Mouse (Mus musculus) common myeloid progenitor, adult 5-6 weeks (primary cell): ENCODE results near the gene Gldn. TPM values are rescaled to one million over a fixed set of nuclear protein-coding genes. Genes with fewer than 3 reads are reported as not detected.
A peak's percentile ranks its signal among the peaks of the same experiment; 100 is the strongest.

ENCODE experiments used
- ATAC-seq: replicated peaks from 2 replicates; pipeline ENCODE4 v1.8.0; 2016; ENCODE audit warnings: low read depth, mild to moderate bottlenecking, moderate TSS enrichment, inconsistent platforms; ENCODE audit not compliant: poor library complexity, severe bottlenecking
- total RNA-seq: library from RNA; stranded (forward); fragments of 200-1000, 187-1606 nt; gene quantifications from 2 replicates; pipeline ENCODE4 v1.2.3, GENCODE M21; 2017

Gene Gldn
- not detected in 2 replicates for total RNA-seq

DNA sequence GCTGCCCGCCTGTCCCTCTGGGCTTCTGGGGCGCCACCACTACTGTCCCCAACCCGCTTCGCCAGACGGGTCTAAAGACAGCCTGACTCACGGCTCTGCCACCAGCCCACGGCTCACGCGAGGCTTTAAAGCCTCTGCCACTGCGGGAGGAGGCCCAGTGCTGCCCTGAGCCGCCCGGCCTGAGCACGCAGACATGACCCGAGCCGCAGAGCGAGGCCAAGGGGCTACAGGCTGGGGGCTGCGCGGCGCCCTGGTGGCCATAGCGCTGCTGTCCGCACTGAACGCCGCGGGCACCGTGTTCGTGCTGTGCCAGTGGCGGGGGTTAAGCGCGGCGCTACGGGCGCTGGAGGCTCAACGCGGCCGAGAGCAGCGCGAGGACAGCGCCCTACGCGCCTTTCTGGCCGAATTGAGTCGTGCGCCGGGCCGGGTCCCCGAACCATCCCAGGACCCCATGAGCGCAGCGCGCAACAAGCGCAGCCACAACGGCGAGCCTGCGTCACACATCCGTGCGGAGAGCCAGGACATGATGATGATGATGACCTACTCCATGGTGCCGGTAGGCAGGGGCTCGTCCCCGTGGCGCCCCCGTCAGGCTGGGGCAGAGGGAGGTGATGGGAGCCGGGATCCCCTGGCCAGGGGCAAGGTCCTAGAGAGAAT is at the start of gene Gldn:
Gldn (plus strand) TSS at position 156 of the 657 bp plus-strand sequence.
- ATAC-seq = no peak

DNA sequence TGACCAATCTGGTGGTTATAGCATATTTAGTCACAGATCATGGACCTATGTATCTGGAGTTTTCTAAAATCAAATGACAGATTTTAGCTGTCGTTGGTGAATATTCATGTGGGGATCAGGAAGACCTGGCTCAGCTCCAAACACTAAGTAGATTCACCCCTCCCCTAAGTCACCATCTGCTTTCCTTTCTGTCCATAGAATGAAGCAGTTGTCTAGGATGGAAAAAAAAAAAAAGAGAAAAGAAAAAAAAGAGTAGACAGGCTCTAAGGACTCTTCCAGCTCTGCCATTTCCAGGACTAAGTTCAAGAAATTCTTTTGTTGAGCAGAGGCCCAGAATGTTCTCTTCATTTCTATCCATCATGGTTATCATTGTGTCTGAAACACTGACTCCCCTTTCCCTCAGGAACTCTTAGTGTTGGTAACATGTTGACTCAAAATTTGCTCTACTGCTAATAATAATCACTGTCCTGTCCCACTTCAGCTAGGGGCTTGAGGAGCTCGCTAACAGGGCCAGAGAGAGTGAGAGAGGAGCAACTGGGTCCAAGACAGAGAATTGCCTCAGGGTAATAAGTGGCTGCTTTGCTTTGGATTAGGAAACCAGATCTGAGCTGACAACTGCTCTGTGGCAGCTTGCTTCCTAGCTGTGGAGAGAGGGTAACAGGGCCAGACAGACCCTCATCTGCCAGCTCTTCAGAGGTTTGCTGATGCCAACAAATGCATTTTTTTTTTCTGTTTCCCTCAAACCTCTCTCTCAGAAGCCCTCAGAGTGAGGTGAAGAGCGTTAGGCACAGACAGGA is 41.2 kb upstream of the Gldn start:
- ATAC-seq = no peak

DNA sequence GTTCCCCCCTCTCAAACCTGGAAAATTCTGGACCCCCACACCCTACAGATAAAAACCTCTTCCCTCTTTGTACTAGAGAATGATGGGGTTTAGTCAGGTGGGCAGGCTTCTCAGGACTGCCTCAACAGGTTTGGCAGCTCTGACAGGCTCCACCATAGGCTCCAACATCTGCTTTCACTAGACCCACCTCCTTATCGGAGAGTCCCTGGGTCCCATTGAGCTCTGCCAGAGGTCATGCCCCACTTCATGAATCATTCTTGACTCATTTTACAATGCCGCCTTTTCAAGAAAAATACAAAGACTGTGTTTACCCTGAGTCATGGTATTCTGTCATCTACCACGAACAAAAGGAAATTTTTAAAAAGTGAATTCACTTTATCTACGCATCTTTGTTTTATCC is 21.5 kb upstream of the Gldn start:
- ATAC-seq = no peak

DNA sequence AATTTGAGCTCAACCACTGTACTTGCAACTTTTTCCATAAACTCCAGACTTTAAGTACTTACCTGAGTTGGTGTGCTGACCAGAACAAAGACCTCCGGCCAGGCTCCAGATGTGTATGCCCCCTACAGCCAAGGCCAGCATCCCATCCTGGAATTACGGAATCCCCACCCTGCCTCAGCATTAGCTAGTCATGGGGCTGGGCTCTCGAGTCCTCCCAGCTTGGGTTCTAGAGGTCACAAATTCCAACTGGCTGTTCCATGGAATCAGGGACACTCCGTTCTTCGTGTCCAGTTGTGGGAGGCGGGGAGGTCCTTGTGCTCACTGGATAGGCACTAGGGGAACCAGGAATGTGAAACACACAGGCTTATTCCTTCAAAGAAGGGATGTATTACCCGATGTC is 18.3 kb upstream of the Gldn start, which contains the start of gene Cyp19a1:
Cyp19a1 (minus strand) TSS at position 101 of the 400 bp plus-strand sequence.
- ATAC-seq = no peak

DNA sequence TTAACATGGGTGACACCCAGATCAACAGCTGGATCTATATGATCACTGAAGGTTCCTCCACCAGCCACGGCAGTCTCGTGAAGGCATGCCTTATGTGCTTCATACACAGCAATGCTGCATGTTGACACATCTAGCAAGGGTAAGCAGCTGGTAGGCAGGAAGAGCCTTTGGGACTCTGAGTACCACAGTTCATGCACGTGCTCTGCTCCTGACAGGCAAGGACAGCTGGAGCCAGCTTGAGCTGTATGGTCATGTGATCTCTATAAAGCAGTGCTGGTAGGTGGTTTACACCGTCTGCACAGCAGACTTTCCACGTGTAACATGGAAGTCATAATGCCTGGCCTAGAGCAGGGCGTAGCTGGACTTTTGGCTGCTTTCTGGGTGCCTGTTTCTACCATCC is 16.3 kb upstream of the Gldn start:
- ATAC-seq = no peak

DNA sequence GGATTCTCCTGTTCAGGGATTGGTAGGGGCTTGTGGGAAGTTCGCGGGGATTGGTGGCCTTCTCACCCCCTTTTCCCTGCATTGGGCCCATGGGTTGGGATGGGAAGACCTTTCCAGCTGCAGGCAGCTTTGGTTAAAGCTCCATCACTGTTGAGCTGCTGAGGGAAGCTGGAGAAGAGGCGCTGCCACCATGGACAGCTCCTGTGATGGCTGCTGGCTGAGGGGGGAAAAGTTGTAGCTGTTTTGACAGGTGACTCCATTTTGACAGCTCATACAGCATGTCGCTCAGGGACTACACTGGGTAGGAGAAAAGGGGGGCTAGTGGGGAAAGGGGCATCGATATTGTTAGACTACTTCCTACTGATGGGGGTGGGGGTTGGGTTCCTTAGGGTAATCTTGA is 15.4 kb upstream of the Gldn start:
- no peak for ATAC-seq

DNA sequence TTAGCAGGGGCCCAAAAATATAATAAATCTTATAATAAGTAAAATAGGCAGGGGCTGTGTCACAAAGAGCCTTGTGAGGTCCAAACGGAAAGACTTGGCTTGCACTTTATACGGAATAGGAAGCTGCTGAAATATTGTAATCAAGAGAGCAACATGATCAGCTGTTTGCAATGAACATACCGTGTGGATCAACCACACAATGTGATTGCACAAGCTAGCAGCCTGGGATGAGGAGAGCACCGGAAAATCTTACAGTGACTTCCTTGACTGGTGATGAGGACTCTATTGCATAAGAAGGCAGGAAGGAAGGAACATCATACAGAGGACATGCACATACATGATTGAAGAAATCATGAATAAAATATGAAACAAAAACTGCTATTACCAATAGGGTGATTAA is 11.0 kb upstream of the Gldn start:
- no peak for ATAC-seq

DNA sequence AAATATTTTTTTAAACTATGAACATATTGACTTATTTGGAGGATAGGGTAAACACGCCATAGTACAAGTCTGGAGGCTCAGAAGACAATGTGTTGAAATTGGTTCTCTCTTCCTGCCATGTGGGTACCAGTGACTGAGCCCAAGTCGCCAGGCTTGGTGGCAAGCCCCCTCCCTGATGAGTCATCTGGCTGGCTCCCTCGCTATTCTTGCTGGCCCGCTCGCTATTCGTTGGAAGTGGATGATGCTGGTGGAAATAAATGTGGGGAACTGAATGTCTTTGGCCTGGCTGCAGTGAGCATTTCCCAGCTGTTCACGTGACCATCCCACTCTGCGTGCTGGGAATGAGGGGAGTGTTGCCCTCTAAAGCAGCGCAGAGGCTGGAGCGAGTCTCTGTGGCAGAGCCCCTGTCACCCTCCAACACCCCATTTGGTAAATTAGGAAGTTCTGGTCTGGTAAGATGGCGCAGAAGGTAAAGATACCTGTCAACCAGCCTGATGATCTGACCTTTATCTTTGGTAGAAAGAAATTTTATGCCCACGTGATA is 7.2 kb upstream of the Gldn start:
- no peak for ATAC-seq

DNA sequence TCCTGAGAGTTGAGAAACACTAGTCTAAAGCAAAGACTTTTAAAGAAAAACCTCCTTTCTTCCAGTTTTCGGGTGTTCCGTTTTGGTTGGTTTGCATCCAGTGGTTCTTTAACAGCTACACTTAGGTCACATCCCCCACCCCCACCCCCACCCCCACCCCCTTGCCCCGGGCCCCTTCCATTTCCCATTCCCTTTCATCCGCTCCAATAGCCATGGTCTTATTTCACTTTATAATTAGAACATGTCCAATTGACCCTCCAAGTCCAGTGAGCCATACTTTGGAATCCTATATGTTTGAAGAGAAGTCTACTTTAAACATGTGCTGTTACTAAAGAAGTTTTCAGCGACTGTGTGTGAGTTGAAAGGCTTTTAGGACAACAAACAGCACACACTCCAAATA is 1.5 kb downstream of the Gldn start:
- ATAC-seq = no peak

DNA sequence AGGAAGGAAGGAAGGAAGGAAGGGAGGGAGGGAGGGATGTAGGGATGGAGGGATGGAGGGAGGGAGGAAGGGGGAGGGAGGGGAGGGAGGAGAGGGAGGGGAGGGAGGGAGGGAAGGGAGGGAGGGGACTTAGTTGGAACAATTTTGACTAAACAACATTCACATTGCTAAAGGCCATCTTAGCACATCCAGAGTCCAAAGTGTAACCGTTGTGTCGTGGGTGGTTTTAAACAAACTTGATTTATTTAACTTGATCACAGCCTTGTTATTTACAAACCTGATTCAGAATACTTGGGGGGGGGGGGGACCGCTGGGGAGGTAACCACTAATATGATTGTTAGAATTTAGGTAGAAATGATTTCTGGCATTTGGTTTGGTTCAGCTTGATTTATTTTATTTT is 13.1 kb downstream of the Gldn start:
- no peak for ATAC-seq

DNA sequence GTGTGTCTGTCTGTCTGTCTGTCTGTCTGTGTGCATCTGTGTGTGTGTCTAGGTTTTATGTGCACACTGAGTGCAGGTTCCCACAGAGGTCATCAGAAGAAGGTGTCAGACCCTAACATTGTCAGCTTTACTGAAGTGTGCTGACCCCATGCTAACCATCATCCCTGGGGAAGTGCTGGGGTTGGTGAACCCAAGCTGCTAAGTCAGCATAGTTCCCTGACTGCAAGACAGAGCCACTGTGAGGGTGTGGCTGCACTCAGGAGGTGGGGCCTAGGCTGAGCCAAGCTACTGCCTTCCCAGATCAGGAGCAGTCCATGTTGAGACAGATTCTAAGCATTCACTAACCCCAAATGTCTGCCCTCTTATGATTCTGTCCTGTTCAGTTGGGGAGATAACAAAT is 13.5 kb downstream of the Gldn start:
- no peak for ATAC-seq

DNA sequence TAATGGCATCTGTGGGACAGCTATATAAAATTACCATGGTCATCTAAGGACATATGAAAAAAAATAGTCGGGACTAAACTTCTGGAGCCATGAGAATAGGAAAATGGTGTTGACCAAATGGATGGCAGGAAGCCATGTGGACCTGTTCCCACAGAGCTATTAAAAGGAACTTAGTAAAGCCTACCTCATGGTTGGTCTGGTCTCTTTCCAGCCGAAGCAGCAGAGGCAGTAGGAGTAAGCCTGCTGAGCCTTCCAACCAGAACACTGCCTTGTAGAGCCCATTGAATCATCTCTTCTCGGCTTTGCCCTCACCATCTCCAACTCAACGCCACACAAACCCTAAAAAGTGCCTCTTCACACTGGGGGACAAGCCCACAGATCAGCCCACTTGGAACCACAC is 15.0 kb downstream of the Gldn start:
- no peak for ATAC-seq

DNA sequence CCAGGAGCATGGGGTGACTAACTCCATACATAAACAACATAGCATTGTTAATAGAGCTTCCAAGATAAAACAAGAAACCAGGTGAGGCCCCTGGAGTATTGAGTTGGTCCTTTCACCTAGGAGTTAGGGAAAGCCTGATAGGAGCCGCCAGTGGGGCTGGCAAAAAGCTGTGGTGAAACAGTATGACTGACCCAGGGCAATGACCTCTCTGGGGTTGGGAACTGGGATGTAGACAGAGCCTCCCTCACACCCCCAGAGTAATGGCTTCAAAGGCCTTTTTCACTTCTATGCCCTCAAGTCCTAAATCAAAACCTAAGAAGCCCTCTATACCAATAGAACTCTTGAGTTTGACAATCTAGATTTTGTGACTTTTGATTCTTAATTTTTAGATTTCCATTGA is 21.9 kb downstream of the Gldn start:
- ATAC-seq = no peak

DNA sequence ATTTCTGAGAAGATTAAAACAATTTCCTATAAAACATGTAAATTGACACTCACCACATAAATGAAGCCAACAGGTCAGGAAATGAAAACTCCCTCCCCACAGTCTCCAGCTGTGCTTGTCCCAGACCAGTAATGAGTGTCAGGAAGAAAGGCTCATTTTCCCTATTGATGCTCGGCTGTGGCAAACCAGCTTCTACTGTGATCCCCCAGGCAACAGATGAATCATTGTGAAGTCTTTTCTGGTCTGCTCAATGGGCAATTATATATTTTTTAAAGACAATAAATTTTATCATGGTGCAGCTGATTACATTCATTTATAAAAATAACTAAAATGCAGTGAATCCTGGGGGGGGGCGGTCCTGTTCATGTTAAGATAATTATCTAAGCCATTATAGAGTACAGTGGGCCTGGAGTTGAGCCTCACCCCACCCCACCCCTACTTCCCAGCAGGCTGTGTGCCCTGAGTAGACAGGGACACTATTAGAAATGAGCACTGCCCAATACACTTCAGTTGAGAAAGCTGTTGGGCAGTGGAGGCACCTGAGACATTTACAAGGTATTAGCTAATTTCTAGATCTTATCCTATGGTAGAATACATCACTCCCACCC is 22.6 kb downstream of the Gldn start:
- ATAC-seq = no peak

DNA sequence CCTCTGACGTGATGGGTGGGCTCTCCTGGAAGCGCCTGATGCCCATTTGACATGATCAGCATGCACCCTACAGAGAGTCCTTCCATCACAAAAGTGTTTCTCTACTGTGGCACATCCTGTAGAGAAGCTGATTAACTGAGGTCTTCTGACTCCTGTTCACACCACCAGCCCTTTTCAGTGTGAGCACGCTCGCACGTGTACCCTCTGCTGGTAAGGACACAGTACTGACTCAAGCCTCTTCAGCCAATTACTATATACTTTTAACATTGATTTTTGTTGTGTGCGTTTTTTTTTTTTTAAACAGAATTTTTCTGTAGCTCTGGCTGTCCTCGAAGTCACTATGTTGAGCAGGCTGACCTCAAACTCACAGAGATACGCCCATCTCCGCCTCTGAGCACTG is 30.1 kb downstream of the Gldn start:
- ATAC-seq = no peak

DNA sequence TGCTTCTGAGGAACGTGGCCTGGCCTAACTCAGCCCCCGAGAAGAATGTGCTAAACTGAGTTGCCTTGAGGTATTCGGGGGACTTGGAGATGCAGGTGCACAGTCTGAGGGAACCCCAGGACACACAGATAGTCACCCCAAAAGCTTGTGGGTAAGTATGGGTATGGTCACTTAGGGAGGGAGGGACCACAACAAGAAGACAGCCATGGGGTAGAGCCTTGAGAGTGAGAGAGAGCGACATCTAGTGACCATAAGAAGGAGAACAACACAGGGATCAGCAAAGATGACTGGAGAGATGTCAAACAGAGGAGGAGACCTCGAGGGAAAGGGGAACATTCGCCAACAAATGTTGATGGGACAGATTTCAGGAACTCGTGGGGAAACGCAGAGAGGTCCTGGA is 37.2 kb downstream of the Gldn start:
- ATAC-seq = peak; percentile 76; the same call in 1 of the 2 replicates

DNA sequence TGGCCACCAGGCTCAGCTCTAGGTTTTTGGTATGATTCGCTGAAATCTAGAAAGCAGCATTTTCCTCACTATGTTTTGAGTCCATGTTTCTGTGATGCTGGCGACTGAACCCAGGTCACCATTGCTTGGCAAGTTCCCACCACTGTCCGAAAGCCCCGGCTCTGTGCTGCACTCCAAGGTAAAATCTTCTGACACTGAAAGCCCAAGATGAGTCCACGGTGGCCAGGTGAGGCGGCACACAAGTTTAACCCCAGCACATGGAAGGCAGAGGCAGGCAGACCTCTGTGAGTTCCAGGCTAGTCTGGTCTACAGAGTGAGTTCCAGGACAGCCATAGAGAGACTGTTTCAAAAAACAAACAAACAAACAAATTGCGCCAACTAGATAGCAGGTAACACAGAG is 42.9 kb downstream of the Gldn start:
- no peak for ATAC-seq

DNA sequence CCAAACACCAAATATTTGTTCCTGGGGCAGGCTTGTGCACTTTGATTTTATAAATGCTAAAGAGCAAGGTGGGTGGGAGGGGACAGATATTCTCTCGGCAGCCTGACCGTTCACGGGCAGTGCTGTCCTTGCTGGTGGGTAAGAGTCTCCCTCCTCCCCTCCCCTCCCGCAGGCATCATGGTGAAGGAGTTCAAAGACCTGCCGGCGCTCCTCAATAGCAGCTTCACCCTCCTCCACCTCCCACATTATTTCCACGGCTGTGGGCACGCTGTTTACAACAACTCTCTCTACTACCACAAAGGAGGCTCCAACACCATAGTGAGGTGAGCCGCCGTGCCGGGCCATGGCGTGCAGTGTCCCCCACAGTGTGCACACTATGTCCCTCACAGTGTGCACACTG is 49.3 kb downstream of the Gldn start:
- no peak for ATAC-seq

DNA sequence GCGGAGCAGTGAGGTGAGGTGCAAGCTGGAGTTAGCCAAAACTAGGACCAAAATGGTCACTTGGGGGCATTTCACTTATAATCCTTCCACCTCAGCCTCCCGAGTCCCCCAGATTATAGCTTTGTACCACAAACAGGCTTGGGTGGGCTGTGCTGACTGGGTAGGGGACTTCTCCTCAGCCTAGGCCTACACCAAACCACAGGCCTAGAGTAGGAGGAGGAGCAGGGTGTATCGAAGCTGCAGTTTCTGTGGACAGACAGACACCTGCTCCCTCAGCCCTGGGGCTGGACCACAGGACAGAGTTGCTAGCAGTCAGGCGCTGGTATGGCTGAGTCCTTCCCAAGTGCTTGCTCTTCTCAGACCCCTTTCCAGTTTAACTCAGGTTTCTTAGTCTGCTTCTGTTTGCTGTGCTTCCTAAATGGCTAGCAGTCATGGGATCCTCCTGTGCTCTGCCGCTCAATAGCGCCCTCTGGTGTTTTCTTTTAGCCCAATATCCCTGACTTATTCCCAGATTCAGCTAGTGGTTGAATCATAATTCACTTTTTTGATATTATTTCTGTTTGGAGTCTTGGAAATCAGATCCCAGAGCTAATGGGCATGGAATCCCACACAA is 50.4 kb downstream of the Gldn start:
- peak; percentile 58; the same call in 1 of the 2 replicates for ATAC-seq

DNA sequence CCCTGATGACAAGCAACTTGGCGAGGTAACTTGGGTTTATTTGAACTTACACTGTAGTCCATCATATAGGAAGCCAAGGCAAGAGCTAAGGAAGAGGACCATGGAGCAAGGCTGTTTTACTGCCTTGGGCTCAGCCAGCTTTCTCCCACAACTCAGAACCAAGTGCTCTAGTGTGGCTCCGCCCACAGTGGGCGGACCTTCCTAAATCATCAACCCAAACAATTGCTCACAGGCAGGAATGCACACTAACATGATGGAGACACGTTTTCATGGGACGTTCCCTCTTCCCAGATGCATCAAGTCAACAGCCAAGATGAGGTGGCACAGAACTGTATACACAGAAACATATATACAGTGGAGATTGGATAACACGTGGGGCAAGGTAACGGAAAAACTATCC is 55.7 kb downstream of the Gldn start:
- no peak for ATAC-seq

DNA sequence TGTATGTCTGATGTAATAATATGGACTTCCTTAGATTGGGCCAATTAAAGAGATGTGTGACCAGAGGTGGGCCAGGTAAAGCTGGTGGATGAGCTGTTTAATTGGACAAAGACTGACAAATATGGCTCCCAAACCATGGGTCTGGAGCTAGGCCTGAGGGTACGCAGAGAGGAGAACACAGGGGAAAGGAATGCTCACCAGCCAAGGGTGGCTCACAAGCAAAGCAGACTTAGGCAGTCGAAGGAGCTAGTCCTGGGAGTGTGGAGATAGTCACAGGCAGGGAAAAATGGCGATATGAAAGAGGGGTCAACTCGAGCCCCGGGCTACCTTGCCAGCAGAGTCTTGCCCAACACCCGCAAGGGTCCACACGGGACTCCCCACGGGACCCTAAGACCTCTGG is 70.5 kb downstream of the Gldn start:
- ATAC-seq = no peak
